In genomic region chr2:5403850-5404249, GRCm38 (mm10) we compare ENCODE assay signal across 8 mouse cellular contexts.
DNase-seq lines count a peak whose midpoint lies in the region; TF ChIP-seq lines count a peak whose summit lies in the region.

No protein-coding gene starts in this region.

- peaks cover 5% of the 10 kb centered on the region; the same call in 1 of the 2 replicates for H3K79me2 ChIP-seq in liver, adult 2 months (ENCODE audit: control insufficient read depth, insufficient read depth, low read length)

- H3K9ac ChIP-seq in liver, adult 2 months (ENCODE audit: low read depth, low read length) = no peak overlapping the region

- no peak overlapping the region for H3K27ac ChIP-seq in liver, adult 2 months (replicated peaks; ENCODE audit: insufficient read depth, low read depth, low read length)
- no peak overlapping the region for H3K27ac ChIP-seq in cortical plate, adult 2 months (ENCODE audit: insufficient read depth, low read length)

- peaks cover 6% of the 10 kb centered on the region; the same call in 1 of the 2 replicates for H3K4me1 ChIP-seq in liver, adult 2 months (ENCODE audit: control insufficient read depth, insufficient read depth, low read length)
- peaks cover 3% of the 10 kb centered on the region; the same call in 1 of the 2 replicates for H3K4me1 ChIP-seq in cortical plate, adult 2 months (ENCODE audit: control insufficient read depth, insufficient read depth, low read length)

- no peaks in the 10 kb centered on the region for H3K36me3 ChIP-seq in liver, adult 2 months (ENCODE audit: control insufficient read depth, insufficient read depth, low read length)

- no peak for TF ChIP-seq POLR2A in liver, adult 2 months (IDR thresholded peaks at IDR 0.05; ENCODE audit: extremely low read depth, insufficient read depth, low read length)
- no peak for TF ChIP-seq POLR2A in cortical plate, adult 2 months (IDR thresholded peaks at IDR 0.05; ENCODE audit: extremely low read depth, insufficient read depth, low read length)

- peak; percentile 33; the same call in 1 of the 2 replicates for TF ChIP-seq CTCF in liver, adult 2 months (IDR thresholded peaks at IDR 0.05; ENCODE audit: low read depth, low read length)
- TF ChIP-seq CTCF in cortical plate, adult 2 months (IDR thresholded peaks at IDR 0.05; ENCODE audit: extremely low read depth, insufficient read depth, low read length) = peak; percentile 22

- WGBS in liver, adult 2 months = 57% methylated on average over 3 of the region's 3 CpGs

- no peak overlapping the region for H3K4me3 ChIP-seq in liver, adult 2 months (ENCODE audit: insufficient read depth, low read depth, low read length)
- no peak overlapping the region for H3K4me3 ChIP-seq in cortical plate, adult 2 months (ENCODE audit: insufficient read depth, low read length)

- no peaks in the 10 kb centered on the region for H3K27me3 ChIP-seq in liver, adult 2 months (ENCODE audit: control insufficient read depth, insufficient read depth, low read length)

- DNase-seq in adrenal gland, postnatal 10 days = peak; percentile 17
- no peak for DNase-seq in adrenal gland, adult 2 months
- DNase-seq in liver, adult 2 months (ENCODE audit: extremely low read depth, low read depth, low spot score) = peak; percentile 31
- DNase-seq in liver = no peak
- DNase-seq in natural killer cell, adult 2 months (ENCODE audit: low spot score in 2 of 2) = peak; percentile 18 to 22
- no peak for DNase-seq in layer of hippocampus, adult 9-11 months
- no peak for DNase-seq in kidney, postnatal 10 days

Comparison
In these comparisons a context has a peak if more than half of its experiments do, and no peak if none do; other contexts are left out.
1. DNase-seq: peak in adrenal gland, postnatal 10 days (single experiment), liver, adult 2 months (single experiment) and natural killer cell, adult 2 months (2 of 2); none in adrenal gland, adult 2 months (single experiment), liver (single experiment), layer of hippocampus, adult 9-11 months (single experiment) and kidney, postnatal 10 days (single experiment).